Mouse (Mus musculus) MEL (cell line): ENCODE data around the gene Cybb.

Source experiments
- CTCF ChIP-seq, 3 experiments: IDR thresholded peaks in 2 of 3; conservative IDR thresholded peaks in 1 of 3; 2 replicates each; pipeline ENCODE4 v1.5.1; 2011 to 2012; ENCODE audit warnings: low read length in 3 of 3, low read depth in 2 of 3, mild to moderate bottlenecking in 2 of 3, improper control_type of control experiment in 1 of 3, inconsistent platforms in 1 of 3, mixed read lengths in 1 of 3, moderate library complexity in 1 of 3; ENCODE audit not compliant: control insufficient read depth in 1 of 3, insufficient read depth in 1 of 3, poor library complexity in 1 of 3, severe bottlenecking in 1 of 3
- ELF1 ChIP-seq: IDR thresholded peaks from 2 replicates; pipeline ENCODE4 v1.6.1; 2014; ENCODE audit warnings: low read depth, mild to moderate bottlenecking, inconsistent platforms, low read length, improper control_type of control experiment, moderate library complexity
- EP300 ChIP-seq, 2 experiments: IDR thresholded peaks; 2 replicates each; pipeline ENCODE4 v1.6.1; 2011; ENCODE audit warnings: improper control_type of control experiment in 2 of 2, low read length in 2 of 2, low read depth in 1 of 2, mild to moderate bottlenecking in 1 of 2
- HCFC1 ChIP-seq: IDR thresholded peaks from 2 replicates; pipeline ENCODE4 v1.6.1; 2012; ENCODE audit warnings: low read depth, mild to moderate bottlenecking, inconsistent platforms, low read length, improper control_type of control experiment, moderate library complexity
- POLR2A ChIP-seq, 2 experiments: IDR thresholded peaks; 2 replicates each; pipeline ENCODE4 v1.6.1; 2011 to 2012; ENCODE audit warnings: low read length in 2 of 2, mild to moderate bottlenecking in 2 of 2, control low read depth in 1 of 2, improper control_type of control experiment in 1 of 2, low read depth in 1 of 2, moderate library complexity in 1 of 2; ENCODE audit not compliant: control insufficient read depth in 1 of 2, insufficient read depth in 1 of 2, poor library complexity in 1 of 2

DNA sequence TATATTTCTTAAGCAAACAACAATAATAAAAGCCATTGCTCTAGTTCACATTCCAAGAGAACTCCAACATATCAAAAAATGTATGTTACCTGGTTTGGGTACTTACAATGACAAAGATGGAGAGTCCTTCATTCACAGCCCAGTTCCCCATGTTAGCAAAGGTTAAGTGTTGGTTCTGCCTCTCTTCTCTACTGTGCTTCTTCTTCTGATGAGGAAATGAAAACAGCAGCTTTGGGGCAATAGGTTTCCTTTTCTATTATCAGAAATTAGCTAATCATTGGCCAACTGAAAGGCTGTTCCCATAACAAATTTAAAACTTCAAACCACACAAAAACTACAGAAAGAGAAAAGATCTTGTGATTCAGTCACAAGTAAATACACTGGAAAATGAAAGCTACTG lies 18.5 kb downstream of the Cybb start:
- TF ChIP-seq EP300 (IDR thresholded peaks at IDR 0.05; ENCODE audit: low read depth in 1 of 2, low read length in 2 of 2) (no peak), POLR2A (IDR thresholded peaks at IDR 0.05; ENCODE audit: control insufficient read depth in 1 of 2, insufficient read depth in 1 of 2, low read depth in 1 of 2, low read length in 2 of 2, poor library complexity in 1 of 2) (no peak), CTCF (IDR thresholded peaks at IDR 0.05 in 2 of 3, conservative IDR thresholded peaks at IDR 0.05 in 1 of 3; ENCODE audit: control insufficient read depth in 1 of 3, insufficient read depth in 1 of 3, low read depth in 2 of 3, low read length in 3 of 3, poor library complexity in 1 of 3, severe bottlenecking in 1 of 3) (no peak), ELF1 (no peak), HCFC1 (no peak)
